Mouse (Mus musculus) embryo, embryonic 10 days (tissue): Measurements from ENCODE around the gene Necap1.

Experiments used
- DNase-seq: peaks from one replicate; pipeline ENCODE4 v3.0.0-alpha.2; 2015; ENCODE audit warnings: low spot score

The Necap1 gene

GRCm38 (mm10) chr6:122873871-122874719 lies at the start of gene Necap1:
Gene Necap1, plus strand, starts transcription at chr6:122874474.
- peak; percentile 98 for DNase-seq

GRCm38 (mm10) chr6:122825166-122825565 lies 49.1 kb upstream of the Necap1 start:
- DNase-seq: no peak

GRCm38 (mm10) chr6:122825923-122826742 lies 48.1 kb upstream of the Necap1 start:
- peak; percentile 60 for DNase-seq

DNA sequence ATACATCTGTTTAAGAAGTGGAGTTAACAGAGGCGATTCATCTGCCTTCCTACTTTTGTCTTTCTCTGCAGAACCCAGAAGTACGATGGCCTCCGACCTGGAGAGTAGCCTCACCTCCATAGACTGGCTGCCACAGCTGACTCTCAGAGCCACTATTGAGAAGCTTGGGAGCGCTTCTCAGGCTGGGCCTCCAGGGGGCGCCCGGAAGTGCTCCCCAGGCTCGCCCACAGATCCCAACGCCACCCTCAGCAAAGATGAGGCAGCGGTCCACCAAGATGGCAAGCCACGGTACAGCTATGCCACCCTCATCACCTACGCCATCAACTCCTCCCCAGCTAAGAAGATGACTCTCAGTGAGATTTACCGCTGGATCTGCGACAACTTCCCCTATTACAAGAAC lies 46.2 kb upstream of the Necap1 start:
- DNase-seq: no peak

DNA sequence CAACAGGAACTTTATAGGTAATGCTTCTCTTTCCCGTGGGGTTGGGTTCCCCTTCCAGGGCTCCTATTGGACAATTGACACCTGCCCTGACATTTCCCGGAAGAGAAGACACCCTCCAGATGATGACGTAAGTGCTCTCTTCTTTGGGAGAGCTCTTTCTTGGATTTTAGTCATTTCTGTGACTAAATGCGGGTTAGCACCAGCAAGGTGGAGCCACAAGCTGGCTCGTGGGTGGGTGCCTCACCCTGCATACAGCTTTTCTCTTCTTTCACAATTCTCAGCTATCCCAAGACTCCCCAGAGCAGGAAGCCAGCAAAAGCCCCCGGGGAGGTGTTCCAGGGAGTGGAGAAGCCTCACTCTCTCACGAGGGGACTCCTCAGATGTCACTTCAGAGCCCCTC lies 41.4 kb upstream of the Necap1 start:
- DNase-seq: no peak

DNA sequence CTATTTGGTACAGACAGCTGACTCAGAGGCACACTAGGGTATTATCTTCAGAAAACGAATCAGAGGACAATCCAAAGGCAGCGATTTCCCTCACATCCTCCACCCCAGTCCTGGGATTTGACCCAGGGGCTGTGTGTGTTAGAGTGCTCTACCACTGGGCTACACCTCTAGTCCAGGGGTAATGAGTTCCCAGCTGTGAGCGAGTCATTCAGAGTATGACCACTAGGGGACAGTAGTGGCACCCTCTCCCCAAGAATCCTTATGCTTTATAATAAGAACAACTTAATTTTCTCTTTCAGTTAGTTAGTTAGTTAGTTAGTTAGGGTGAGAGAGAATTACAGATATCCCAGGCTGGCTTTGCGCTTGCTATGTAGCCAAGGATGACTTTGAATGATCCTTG lies 39.9 kb upstream of the Necap1 start:
- peak; percentile 37 for DNase-seq

GRCm38 (mm10) chr6:122836974-122837373 lies 37.3 kb upstream of the Necap1 start:
- no peak for DNase-seq

GRCm38 (mm10) chr6:122837539-122837938 lies 36.7 kb upstream of the Necap1 start:
- no peak for DNase-seq

GRCm38 (mm10) chr6:122843759-122844158 lies 30.5 kb upstream of the Necap1 start:
- DNase-seq: no peak

- DNase-seq: no peak
Observed at GRCm38 (mm10) chr6:122852696-122853095, 21.6 kb upstream of the Necap1 start.

DNA sequence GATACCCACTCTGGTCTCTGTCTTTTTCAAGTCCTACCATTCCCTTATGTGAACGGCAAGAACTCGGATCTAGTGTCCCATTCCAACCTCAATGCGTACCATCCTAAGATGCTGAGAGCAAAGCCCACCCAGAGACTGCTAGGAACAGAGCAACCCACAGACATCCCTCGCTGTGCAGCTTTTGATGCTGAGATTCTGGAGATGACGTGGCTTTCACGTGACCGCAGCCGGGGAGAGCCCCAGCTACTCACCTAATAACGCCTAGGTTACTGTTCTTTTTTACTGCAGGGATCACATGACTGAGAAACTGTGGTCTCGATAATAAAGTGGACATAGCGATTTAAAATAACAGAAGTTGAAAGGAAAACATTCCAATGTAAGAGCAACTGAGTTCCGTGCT lies 19.7 kb upstream of the Necap1 start:
- no peak for DNase-seq

GRCm38 (mm10) chr6:122855955-122856354 lies 18.3 kb upstream of the Necap1 start, which contains the start of gene C3ar1:
Gene C3ar1, minus strand, starts transcription at chr6:122856161.
- no peak for DNase-seq

DNA sequence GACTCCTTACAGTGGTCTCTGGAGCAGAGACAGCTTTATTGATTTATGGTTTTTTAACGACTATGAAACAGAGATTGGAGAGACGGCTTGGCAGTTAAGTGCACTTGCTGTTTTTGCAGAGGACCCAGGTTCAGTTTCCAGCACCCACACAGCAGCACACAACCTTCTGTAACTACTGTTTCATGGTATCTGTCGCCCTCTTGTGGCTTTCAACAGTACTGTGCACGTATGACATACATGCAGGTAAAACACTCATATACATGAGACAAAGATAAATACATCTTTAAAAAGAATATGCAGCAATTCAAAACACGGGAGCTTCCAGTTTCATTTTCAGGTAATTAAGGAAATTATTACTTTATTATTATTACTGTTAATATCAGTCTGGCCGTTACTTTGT lies 11.8 kb upstream of the Necap1 start:
- DNase-seq: no peak

DNA sequence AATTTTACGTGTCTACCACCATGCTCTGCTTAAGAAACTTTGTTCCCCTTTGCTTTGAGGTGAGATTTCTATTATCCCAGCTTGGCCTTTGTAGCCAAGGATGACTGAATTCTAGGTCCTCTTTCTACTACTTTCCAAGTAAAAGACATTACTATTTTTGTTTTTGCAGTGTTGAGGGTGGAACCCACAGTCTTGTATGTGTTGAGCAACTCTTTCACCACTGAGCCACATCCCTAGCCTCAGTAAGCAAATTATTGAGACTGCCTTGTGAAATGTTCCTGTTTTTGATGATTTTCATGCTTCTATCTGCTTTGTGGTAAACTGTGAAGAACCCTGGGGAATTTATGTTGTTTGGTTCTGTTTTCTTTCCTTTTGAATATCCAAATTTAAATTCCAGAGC lies 11.4 kb upstream of the Necap1 start:
- DNase-seq: no peak

GRCm38 (mm10) chr6:122867914-122868313 lies 6.4 kb upstream of the Necap1 start:
- no peak for DNase-seq

DNA sequence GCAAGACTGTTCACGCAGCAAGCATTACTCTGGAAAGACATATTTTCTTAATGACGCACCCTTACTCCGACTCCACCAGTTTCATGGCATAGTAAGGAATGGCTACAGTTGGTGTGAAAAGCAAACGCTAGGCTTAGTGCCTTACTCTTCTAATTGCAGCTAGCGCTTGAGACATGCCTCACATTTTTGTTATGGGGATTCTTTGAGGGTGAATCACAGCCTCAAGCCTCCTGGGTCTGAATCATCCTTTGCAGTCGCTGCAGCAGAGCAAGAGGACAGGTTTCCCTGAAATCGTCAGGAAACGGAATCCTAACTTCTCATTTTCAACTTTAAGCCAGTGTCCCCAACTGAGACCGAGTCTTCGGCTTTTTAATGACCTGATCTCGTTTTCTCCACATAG lies 4.4 kb upstream of the Necap1 start:
- no peak for DNase-seq

- DNase-seq: no peak
Observed at GRCm38 (mm10) chr6:122872800-122873199, 1.5 kb upstream of the Necap1 start.

DNA sequence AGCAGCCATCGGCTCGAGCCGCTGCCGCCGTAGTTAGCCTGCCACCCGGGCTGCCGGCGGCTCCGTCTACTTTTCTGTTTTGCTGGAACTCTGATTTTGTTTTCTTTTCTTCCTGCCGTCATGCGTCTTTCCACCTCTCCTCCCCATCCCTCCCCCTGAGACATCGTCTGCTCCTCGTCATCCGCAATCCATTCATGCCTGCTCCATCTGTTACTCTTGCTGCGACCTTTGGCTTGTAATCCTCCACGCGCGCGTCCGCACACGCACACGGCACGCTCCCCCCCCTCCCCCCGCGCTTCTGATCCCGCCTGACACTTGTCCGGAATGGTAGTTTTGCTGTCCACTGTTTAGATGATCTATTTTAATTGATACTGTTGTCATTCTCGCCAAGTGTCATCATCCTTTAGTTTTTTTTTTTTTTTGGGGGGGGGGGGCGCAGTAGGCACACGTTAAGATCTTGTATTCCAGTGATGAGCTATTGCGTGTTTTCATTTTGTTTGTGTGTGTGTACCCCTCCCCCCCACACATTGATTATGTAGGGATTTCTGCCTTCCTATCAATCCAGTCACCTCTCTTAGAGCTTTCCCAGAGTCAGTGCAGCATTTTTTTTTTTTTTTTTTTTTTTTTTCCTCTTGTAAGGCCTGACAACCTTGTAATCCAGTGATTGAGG lies 581 bp downstream of the Necap1 start:
- peak; percentile 51 for DNase-seq

DNA sequence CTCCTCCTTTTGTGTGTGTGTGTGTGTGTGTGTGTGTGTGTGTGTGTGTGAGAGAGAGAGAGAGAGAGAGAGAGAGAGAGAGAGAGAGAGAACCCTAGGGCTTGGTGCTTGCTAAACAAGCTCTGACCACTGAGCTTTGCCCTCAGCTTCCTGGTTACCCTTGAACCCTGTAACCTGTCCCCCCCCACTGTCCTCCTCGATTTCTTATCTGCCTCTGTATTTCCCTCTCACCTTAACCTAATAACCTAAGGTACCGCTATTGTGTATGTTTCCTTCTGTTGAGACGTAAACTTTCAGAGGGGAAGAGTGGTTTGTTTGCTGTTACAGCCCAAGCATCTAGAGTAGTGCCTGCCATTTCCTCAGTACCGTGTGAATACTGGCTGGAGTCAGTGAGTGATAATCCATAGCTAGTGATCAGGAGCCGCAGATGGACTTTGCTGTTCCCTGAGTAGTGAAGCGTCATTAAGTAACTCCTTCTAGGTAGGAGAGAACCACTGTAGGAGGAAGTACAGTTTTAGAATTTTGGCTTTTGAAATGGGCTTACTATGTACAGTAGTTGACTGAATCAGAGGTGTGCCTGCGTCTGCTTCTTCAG lies 5.0 kb downstream of the Necap1 start:
- DNase-seq: no peak

GRCm38 (mm10) chr6:122879781-122880505 lies 5.7 kb downstream of the Necap1 start:
- DNase-seq: no peak

GRCm38 (mm10) chr6:122881287-122881686 lies 7.0 kb downstream of the Necap1 start:
- DNase-seq: no peak
